Mouse (Mus musculus) spleen, adult 12 weeks (tissue): ENCODE measurements around the gene Daam2.

ENCODE experiments used
- DNase-seq: peaks from one replicate; pipeline ENCODE4 v3.0.0; 2022; ENCODE audit warnings: low spot score

Gene Daam2

GRCm38 (mm10) chr17:49563830-49564470 lies at the start of gene Daam2:
Daam2 (minus strand) TSS chr17:49564343.
- DNase-seq, result no peak

DNA sequence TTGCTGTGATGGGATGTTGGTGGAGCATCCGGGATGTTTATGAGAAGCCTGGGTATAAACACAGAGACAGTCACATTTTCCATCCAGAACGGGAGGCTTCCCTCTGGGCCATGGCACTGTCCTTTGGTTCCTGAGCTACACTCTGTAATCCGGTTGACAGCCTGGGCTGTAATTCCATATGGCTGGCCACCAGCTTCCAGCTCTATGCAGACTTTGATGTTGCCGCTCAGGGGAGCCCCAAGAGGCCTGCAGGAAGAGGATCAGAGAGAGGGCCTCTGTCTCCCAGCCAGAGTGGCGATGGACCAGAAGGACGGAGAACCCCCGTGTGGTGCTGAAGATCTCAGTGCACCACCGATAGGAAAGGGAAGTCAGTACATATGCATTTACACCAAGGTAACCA lies 46.2 kb upstream of the Daam2 start:
- DNase-seq, result no peak

- DNase-seq, result no peak
Observed at GRCm38 (mm10) chr17:49607351-49608027, 43.3 kb upstream of the Daam2 start.

GRCm38 (mm10) chr17:49605397-49605796 lies 41.3 kb upstream of the Daam2 start:
- DNase-seq, result no peak

DNA sequence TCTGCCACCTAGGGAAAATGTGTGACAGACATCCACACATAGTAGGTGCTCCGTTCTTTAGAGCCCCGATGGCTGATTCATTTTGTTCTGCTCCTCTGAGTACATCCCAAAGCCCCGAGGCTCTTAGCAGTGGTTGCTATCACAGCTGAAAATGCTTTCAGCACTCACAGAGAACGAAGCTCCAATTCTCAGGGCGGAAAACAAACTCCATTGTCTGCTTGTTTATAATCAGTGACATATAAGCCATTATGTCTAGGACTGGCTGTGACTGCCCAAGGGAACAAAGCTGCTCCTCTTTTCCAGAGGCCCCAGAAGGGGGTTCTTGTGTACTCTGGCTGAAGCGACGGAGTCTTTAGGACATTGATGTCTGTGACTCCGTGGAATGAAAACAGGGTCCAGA lies 25.9 kb upstream of the Daam2 start:
- DNase-seq, result no peak

GRCm38 (mm10) chr17:49582471-49582870 lies 18.3 kb upstream of the Daam2 start:
- no peak for DNase-seq

GRCm38 (mm10) chr17:49577321-49577720 lies 13.2 kb upstream of the Daam2 start:
- no peak for DNase-seq

- DNase-seq, result no peak
Observed at GRCm38 (mm10) chr17:49568717-49569116, 4.6 kb upstream of the Daam2 start.

DNA sequence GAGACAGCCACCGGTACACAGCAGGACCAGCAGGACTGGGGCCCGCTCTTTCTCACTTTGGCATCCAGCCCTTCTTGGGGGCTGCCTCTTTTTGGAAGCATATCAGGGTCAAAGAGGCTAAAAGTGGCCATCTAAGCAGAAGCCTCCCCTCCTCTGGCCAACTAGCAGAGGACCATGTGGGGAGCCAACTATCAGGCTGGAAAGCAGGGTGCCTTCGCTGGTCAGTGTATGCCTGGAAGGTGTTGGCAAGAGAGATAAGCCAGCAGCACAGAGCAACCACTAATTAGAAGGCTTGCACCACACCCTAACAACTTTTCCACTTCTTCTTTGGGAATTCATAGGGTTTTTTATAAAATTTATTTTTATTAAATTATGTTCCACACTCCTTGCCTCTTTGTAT lies 346 bp upstream of the Daam2 start:
- no peak for DNase-seq

- DNase-seq, result no peak
Observed at GRCm38 (mm10) chr17:49563416-49563780, 745 bp downstream of the Daam2 start.

GRCm38 (mm10) chr17:49562701-49563415 lies 1.3 kb downstream of the Daam2 start:
- no peak for DNase-seq

- no peak for DNase-seq
Observed at GRCm38 (mm10) chr17:49561985-49562384, 2.2 kb downstream of the Daam2 start.

DNA sequence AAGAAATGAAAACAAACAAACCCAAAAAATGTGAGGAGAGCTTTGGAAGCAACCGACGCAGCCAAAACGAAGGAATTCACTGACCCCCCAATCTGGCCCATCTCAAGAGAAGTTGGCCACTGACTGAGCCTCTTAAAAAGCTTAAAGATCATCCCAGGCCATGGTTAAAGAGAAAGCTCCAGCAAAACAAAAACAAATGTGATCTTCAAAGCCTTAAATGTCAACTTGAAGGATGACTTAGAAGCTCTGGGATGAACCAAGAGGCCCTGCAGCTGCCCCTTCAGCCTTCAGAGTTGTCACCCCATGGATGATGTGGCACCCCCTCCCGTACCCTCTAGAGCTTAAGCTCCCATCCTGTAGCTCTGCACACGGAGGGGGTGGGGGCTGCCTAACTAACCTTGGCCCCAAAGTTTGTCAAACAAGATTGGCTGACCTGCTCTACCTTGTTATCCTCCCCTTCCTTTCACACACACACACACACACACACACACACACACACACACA lies 4.3 kb downstream of the Daam2 start:
- DNase-seq, result no peak

- DNase-seq, result no peak
Observed at GRCm38 (mm10) chr17:49556169-49556568, 8.0 kb downstream of the Daam2 start.

- no peak for DNase-seq
Observed at GRCm38 (mm10) chr17:49551991-49552390, 12.2 kb downstream of the Daam2 start.

GRCm38 (mm10) chr17:49551465-49551864 lies 12.7 kb downstream of the Daam2 start:
- no peak for DNase-seq

GRCm38 (mm10) chr17:49545997-49546396 lies 18.1 kb downstream of the Daam2 start:
- no peak for DNase-seq

DNA sequence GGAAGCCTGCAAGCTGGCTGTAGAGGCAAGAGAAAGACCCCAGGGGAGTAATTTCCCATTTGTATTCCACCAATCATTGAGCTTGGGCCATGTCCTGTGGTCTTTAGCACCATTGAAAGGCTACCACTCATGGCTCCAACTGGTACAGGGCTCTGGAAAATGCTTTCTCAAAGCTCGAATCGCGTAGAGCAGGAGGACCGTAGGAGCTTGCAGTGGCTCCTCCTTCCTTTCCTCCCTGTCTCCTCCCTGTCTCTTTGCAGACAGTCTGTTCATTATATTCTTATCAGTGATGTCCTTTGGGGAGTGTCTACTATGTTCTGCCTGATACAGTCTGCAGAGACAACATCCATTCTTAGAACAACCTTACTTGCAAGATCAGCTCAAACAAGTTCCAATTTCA lies 18.7 kb downstream of the Daam2 start:
- no peak for DNase-seq

GRCm38 (mm10) chr17:49544561-49544960 lies 19.6 kb downstream of the Daam2 start:
- no peak for DNase-seq

DNA sequence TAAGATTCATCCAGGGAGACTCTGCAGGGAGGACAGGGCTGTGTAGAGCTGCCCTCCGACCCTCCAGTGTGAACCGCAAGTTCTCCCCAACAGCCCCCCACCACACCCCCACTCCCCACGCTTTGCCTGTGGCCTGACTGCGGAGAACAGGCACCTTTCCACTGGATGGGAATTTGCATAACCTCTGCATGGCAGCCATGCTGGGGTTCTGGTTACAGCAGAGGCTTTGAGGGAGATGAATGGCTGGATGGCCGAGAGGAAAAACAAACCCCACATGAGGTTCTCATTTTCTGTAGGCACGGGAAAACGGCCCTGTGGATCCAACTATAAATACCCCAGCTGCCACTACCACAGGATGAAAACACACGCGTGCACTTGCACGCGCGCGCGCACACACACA lies 23.4 kb downstream of the Daam2 start:
- DNase-seq, result no peak

GRCm38 (mm10) chr17:49539204-49539603 lies 24.9 kb downstream of the Daam2 start:
- no peak for DNase-seq

GRCm38 (mm10) chr17:49535580-49535979 lies 28.6 kb downstream of the Daam2 start:
- no peak for DNase-seq

DNA sequence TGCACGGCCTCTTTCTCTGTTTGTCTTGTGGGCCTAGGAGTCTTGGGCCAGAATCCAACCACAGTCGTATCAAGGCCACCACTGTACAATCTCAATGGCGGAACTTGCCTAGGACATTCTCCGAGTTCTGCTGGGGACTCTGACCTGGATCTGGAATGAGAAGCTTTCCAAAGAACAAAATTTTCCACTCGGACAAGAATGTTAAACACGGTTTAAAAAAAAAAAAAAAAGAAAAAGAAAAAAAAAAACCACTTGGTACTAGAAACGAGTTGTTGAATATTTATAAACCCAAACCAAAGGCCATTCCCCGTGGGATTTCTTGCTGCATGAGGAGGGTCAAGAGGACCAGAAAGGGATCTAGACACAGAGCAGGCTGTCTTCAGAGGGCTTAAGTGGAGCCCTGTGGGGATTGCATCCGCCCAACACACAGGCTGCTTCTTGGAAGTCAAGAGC lies 29.9 kb downstream of the Daam2 start:
- DNase-seq, result no peak
